Mouse (Mus musculus): ENCODE measurements around the gene H2-Eb1. TPM values are rescaled to one million over a fixed set of nuclear protein-coding genes. Genes with fewer than 3 reads are reported as not detected.

Gene H2-Eb1
- polyA plus RNA-seq, 1 experiment from 2014 or later, result 1.4 TPM

DNA sequence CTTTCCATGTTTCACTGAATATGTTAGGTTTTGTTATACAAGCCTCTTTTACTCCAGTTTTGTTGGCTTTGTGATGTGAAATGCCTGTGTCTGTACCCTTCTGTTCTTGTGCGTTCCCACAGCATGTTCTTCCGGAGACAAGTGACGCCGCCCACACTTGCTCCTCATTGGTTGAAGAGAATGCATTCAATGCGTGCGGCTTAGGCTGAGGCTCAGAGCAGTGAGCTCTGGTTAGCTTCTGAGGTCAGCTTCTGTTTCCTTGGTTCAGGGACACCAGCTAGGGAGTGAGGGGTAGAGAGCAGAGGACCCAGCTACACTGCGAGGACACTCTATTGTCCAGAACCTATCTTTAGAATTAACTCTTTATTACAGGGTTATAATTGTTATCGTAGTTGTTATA lies 14.1 kb upstream of the H2-Eb1 start:
- no peaks in the 10 kb centered on the region for H3K4me1 ChIP-seq (replicated peaks)
- H3K27ac ChIP-seq (ENCODE audit: poor library complexity, severe bottlenecking), result no peak overlapping the region
- ATAC-seq (ENCODE audit: insufficient number of reproducible peaks, low FRiP score), result peak; percentile 63; the same call in 1 of the 2 replicates
- no peak overlapping the region for H3K9ac ChIP-seq
- H3K4me2 ChIP-seq, result no peak overlapping the region
- H3K27me3 ChIP-seq (replicated peaks), result peaks cover 2% of the 10 kb centered on the region; the same call in 1 of the 2 replicates
- 14% methylated on average over 8 of the region's 8 CpGs for WGBS
- H3K9me3 ChIP-seq (replicated peaks), result no peaks in the 10 kb centered on the region
- no peaks in the 10 kb centered on the region for H3K36me3 ChIP-seq
- H3K4me3 ChIP-seq, result no peak overlapping the region

DNA sequence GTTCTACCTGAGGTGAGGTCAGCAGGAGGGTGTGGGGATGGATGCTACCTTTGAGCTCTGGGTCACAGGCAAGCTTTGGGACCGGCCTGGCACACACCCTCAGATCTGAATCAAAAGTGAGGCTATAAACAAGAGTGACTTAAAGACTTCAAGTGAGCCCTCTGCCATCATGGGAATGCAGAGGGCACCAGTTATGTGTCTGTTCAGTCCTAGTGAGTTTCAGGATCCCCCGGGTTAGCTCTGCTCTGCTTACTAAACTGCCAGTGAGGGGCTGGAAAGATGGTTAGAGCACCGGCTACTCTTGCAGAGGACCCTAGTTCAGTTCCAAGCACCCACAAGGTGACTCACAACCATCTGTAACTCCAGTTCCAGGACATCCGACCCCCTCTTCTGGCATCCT lies 13.1 kb upstream of the H2-Eb1 start:
- no peak overlapping the region for H3K27ac ChIP-seq (ENCODE audit: poor library complexity, severe bottlenecking)
- 72% methylated on average over 4 of the region's 4 CpGs for WGBS
- no peaks in the 10 kb centered on the region for H3K9me3 ChIP-seq (replicated peaks)
- no peak overlapping the region for H3K9ac ChIP-seq
- ATAC-seq (ENCODE audit: insufficient number of reproducible peaks, low FRiP score), result no peak
- no peaks in the 10 kb centered on the region for H3K4me1 ChIP-seq (replicated peaks)
- H3K4me2 ChIP-seq, result no peak overlapping the region
- no peaks in the 10 kb centered on the region for H3K36me3 ChIP-seq
- H3K27me3 ChIP-seq (replicated peaks), result peaks cover 8% of the 10 kb centered on the region; the same call in 1 of the 2 replicates
- no peak overlapping the region for H3K4me3 ChIP-seq

DNA sequence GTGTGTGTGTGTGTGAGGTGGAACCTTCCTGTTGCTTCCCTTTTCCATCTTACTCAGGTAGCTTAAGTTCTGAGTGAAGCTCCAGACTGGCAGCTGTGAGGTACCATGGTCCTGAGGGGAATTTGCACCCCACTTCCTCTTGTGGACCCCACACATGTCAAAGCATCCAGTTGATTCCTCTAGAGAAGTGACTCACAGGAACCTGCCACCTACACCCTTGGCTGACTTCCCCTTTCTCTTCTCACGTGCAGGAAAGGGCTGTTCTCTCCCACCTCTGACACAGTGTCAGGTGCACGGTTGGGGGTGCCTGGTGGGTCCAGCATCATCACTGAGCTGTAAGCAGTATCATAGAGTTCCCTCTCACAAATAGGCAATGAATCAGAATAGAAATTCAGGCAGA lies 12.1 kb upstream of the H2-Eb1 start:
- Histone ChIP-seq H3K9me3 (replicated peaks) (no peaks in the 10 kb centered on the region), H3K4me2 (no peak overlapping the region), H3K4me1 (replicated peaks) (no peaks in the 10 kb centered on the region), H3K27ac (ENCODE audit: poor library complexity, severe bottlenecking) (no peak overlapping the region), H3K36me3 (no peaks in the 10 kb centered on the region), H3K9ac (no peak overlapping the region), H3K27me3 (replicated peaks) (peaks cover 14% of the 10 kb centered on the region; the same call in 1 of the 2 replicates), H3K4me3 (no peak overlapping the region)
- ATAC-seq (ENCODE audit: insufficient number of reproducible peaks, low FRiP score), result no peak
- 50% methylated on average over 2 of the region's 2 CpGs for WGBS

DNA sequence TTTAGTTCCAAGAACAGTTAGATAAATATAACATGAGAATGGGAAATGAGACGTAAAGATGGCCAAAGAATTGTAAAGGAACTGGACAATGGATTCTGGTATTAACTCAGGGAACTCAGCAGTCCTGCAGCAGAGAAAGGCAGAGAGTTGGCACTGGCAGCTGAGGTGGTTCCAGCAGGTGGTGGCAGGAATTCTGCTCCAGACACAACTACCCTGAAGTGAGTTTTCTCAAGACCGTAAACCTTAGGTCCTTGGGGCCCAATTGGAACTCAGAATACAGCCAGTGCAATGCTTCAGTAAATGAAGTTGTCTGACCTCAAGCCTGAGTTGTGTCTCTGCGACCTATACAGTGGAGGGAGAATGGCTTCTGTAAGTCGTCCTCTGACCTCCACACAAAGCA lies 11.4 kb upstream of the H2-Eb1 start:
- no peak overlapping the region for H3K27ac ChIP-seq (ENCODE audit: poor library complexity, severe bottlenecking)
- WGBS, result 63% methylated on average over 4 of the region's 4 CpGs

DNA sequence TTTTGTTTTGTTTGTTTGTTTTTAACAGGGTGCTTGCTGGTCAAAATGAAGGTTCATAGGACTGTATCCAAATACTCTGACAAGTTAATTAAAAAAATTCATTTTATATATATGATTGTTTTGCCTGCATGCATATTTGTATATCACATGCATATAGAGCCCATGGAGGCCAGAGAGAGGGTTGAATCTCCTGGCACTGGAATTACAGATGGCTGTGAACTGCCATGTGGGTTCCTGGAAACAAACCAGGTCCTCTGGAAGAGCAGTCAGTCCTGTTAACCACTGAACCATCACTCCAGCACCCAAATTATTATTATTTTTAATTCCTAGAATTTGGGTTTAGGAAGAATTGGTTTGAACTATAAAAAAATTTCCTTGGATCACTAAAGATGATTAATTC lies 10.4 kb upstream of the H2-Eb1 start:
- H3K4me2 ChIP-seq, result no peak overlapping the region
- H3K9ac ChIP-seq, result no peak overlapping the region
- no peak for ATAC-seq (ENCODE audit: insufficient number of reproducible peaks, low FRiP score)
- peaks cover 14% of the 10 kb centered on the region; the same call in 1 of the 2 replicates for H3K27me3 ChIP-seq (replicated peaks)
- H3K4me1 ChIP-seq (replicated peaks), result no peaks in the 10 kb centered on the region
- no peaks in the 10 kb centered on the region for H3K9me3 ChIP-seq (replicated peaks)
- no peak overlapping the region for H3K4me3 ChIP-seq
- no peaks in the 10 kb centered on the region for H3K36me3 ChIP-seq
- no peak overlapping the region for H3K27ac ChIP-seq (ENCODE audit: poor library complexity, severe bottlenecking)

More for the DNA sequence above, 11.4 kb upstream of the H2-Eb1 start:
- ATAC-seq (ENCODE audit: insufficient number of reproducible peaks, low FRiP score), result no peak
- H3K9ac ChIP-seq, result no peak overlapping the region
- H3K27me3 ChIP-seq (replicated peaks), result peaks cover 14% of the 10 kb centered on the region; the same call in 1 of the 2 replicates
- H3K4me2 ChIP-seq, result no peak overlapping the region
- no peaks in the 10 kb centered on the region for H3K36me3 ChIP-seq
- no peaks in the 10 kb centered on the region for H3K9me3 ChIP-seq (replicated peaks)
- no peaks in the 10 kb centered on the region for H3K4me1 ChIP-seq (replicated peaks)
- H3K4me3 ChIP-seq, result no peak overlapping the region

DNA sequence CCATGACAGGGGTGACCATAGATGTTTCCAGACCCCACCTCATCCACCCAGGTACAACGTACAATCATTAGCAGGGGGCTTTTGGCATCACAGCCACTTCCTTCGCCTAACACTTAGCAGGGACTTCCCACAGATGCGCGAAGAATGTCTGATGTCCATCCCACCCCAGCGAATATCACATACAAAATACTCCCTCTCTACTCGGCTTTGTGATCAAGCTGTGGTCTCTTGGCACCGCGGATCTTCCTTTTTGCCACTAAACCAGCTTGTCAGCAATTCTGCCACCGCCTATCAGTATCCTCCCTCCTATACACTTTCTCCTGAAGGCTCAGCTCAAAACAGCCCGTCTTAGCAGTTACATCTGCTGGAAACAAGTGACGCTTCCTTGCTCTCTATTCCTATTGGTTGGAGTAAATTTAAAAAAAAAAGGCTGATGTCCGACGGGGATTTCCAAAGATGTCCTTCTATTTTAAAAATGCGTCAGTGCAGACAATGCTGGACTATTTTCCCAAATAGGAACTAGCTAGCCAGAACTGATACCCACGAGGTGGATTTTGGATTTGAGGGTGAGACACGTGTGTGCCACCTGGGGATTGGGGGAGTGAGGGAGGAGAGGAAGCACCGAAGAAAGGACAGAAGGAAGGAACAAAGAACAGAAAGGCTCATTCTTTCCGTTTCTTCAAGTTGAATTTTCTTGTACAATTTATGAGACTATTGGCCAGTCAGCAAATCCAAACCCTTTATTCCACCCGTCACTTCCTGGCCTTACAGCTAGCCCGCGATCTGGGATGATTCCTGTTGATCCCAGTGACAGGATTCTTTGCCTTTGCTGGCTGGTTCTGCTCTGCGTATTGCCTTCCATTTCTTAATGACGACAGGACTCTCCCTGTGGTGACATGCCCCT lies 9.5 kb upstream of the H2-Eb1 start:
- no peaks in the 10 kb centered on the region for H3K36me3 ChIP-seq
- WGBS, result 24% methylated on average over 23 of the region's 23 CpGs
- H3K9me3 ChIP-seq (replicated peaks), result no peaks in the 10 kb centered on the region
- peak overlapping the region; percentile 60 for H3K4me2 ChIP-seq
- ATAC-seq (ENCODE audit: insufficient number of reproducible peaks, low FRiP score), result no peak
- H3K27ac ChIP-seq (ENCODE audit: poor library complexity, severe bottlenecking), result no peak overlapping the region
- peak overlapping the region; percentile 32 for H3K4me3 ChIP-seq
- H3K9ac ChIP-seq, result no peak overlapping the region
- peaks cover 14% of the 10 kb centered on the region; the same call in 1 of the 2 replicates for H3K27me3 ChIP-seq (replicated peaks)
- no peaks in the 10 kb centered on the region for H3K4me1 ChIP-seq (replicated peaks)

DNA sequence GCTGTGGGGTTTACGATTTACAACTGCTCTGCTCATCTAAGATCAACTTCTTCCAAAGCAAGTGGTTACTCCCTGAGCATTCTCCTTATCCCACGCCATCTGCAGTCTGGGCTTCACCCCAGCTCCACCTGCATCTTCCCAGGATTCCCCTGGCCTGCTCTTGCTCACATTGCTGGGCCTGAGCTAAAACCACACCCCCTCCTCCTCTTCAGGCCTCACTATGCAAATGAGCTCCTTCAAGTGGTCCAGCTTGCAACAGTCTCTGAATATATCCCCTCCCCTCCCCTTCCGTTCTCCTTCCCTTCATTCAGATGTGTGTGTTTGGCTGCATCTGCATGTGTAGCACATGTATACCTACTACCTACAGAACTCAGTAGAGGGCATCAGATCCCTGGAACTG lies 6.3 kb upstream of the H2-Eb1 start:
- H3K4me2 ChIP-seq, result no peak overlapping the region
- 59% methylated on average over 3 of the region's 3 CpGs for WGBS
- no peak for ATAC-seq (ENCODE audit: insufficient number of reproducible peaks, low FRiP score)

DNA sequence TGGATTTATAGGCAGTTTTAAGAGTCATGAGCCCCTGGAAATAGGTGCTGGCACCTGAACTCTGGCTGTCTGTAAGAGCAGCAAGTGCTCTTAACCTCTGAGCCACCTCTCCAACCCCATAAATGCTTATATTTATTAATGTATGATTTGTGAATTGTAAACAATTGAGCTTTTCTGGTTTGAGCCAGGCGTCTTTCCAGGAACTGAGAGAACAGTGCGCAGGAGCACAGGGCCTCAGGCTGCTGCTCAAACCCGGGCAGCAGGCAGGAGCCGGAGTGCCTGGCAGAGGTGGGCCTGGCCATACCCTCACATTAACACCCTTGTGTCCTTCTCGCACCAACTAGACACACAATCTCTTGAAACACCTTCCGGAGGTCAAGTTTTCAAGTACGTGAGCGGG lies 5.6 kb upstream of the H2-Eb1 start:
- Histone ChIP-seq H3K4me3 (no peak overlapping the region), H3K27me3 (replicated peaks) (peaks cover 14% of the 10 kb centered on the region; the same call in 1 of the 2 replicates), H3K36me3 (no peaks in the 10 kb centered on the region), H3K9ac (no peak overlapping the region), H3K27ac (ENCODE audit: poor library complexity, severe bottlenecking) (no peak overlapping the region), H3K9me3 (replicated peaks) (no peaks in the 10 kb centered on the region), H3K4me1 (replicated peaks) (no peaks in the 10 kb centered on the region), H3K4me2 (no peak overlapping the region)
- 89% methylated on average over 8 of the region's 8 CpGs for WGBS
- no peak for ATAC-seq (ENCODE audit: insufficient number of reproducible peaks, low FRiP score)

More for the DNA sequence above, 6.3 kb upstream of the H2-Eb1 start:
- no peaks in the 10 kb centered on the region for H3K9me3 ChIP-seq (replicated peaks)
- no peak overlapping the region for H3K9ac ChIP-seq
- no peak overlapping the region for H3K4me3 ChIP-seq
- H3K27me3 ChIP-seq (replicated peaks), result peaks cover 14% of the 10 kb centered on the region; the same call in 1 of the 2 replicates
- H3K27ac ChIP-seq (ENCODE audit: poor library complexity, severe bottlenecking), result no peak overlapping the region
- no peaks in the 10 kb centered on the region for H3K36me3 ChIP-seq
- H3K4me1 ChIP-seq (replicated peaks), result no peaks in the 10 kb centered on the region

DNA sequence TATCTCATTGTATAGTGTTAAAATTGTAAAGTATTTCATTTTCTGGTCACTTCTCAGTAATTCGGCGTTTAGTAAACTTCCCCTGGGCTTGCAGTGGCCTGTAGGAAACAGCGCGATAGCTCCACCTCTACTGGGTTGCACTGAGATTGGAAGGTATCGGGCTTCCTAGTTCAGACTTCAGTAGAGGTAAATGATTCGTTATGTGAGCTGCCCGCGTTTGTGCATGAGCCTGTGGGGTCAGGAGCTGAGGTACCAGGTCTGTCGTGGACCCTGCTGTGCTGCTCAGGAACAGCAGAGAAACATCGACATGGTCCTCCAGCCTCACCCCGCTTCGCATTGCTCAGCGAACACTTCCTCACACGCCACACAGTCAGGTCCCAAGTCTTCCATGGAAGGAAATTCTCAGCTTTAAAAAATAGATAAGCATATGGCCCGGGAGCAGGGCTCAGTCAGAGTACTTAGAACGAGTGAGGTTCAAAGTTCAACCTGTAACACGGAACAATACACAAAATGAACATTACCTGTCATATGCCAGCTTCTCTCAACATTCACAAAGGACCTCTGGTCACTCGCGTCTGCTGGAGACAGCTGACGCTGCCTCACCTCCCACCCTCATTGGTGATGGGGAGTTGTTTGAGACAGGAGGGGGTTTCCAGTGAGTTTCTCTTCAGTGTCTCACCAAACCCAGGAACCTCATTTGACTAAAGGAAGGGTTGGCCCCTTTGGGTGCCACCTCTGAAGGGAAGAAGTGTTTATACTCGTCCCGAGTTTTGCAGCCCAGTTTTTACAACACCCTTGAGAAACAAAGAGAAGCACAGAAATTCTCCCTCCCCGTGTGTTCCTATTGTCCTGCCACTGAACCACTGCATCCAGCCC lies 4.7 kb upstream of the H2-Eb1 start:
- H3K4me3 ChIP-seq, result no peak overlapping the region
- no peak for ATAC-seq (ENCODE audit: insufficient number of reproducible peaks, low FRiP score)
- no peaks in the 10 kb centered on the region for H3K4me1 ChIP-seq (replicated peaks)
- peaks cover 14% of the 10 kb centered on the region; the same call in 1 of the 2 replicates for H3K27me3 ChIP-seq (replicated peaks)
- H3K27ac ChIP-seq (ENCODE audit: poor library complexity, severe bottlenecking), result no peak overlapping the region
- no peaks in the 10 kb centered on the region for H3K36me3 ChIP-seq
- H3K4me2 ChIP-seq, result no peak overlapping the region
- no peak overlapping the region for H3K9ac ChIP-seq
- no peaks in the 10 kb centered on the region for H3K9me3 ChIP-seq (replicated peaks)
- WGBS, result 68% methylated on average over 23 of the region's 23 CpGs

DNA sequence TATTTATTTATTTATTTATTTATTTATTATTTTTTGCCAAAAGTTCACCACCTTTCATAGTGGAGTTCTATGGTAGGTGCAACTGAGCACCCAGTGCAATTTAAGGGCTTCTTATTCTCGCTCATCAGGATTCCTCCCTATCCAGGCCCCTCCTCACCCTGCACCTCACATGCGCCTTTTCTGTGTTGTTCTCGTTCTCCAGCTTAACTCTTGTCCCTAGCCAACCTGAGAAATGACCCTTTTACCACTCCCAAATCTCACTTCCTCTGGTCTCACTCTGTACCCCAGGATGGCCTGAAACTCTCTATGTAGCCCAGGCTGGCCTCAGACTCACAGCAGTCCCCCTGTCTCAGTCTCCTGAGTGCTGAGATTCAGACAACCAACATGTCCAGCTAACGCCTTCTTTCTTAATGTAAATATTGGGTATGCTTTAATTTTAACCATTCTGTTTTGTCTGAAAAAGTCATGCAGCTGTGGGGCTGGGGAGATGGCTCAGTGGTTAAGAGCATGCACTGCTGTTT lies 3.9 kb upstream of the H2-Eb1 start:
- H3K27me3 ChIP-seq (replicated peaks), result peaks cover 11% of the 10 kb centered on the region; the same call in 1 of the 2 replicates
- no peaks in the 10 kb centered on the region for H3K4me1 ChIP-seq (replicated peaks)
- H3K4me3 ChIP-seq, result no peak overlapping the region
- no peak overlapping the region for H3K9ac ChIP-seq
- 82% methylated on average over 4 of the region's 4 CpGs for WGBS
- H3K4me2 ChIP-seq, result no peak overlapping the region
- no peak for ATAC-seq (ENCODE audit: insufficient number of reproducible peaks, low FRiP score)
- H3K36me3 ChIP-seq, result no peaks in the 10 kb centered on the region
- H3K27ac ChIP-seq (ENCODE audit: poor library complexity, severe bottlenecking), result no peak overlapping the region
- no peaks in the 10 kb centered on the region for H3K9me3 ChIP-seq (replicated peaks)

DNA sequence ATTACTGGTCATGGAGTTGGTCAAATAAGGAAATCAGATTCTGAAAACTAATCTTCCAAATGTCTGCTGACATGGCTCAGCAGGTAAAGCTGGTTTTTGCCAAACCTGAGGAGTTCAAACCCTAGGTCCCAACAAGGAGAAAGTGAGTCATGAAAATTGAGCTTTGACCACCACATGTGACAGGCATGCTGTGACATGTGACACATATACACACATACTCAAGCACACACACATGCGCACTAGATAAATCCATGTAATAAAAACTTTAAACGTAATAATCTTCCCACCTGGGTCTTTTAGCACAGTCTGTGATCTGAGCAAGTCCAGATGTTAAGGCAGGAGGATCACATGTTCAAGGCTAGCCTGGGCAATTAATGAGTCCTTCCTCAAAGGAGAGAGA lies 1.9 kb upstream of the H2-Eb1 start:
- ATAC-seq (ENCODE audit: insufficient number of reproducible peaks, low FRiP score), result no peak
- no peaks in the 10 kb centered on the region for H3K36me3 ChIP-seq
- H3K4me1 ChIP-seq (replicated peaks), result no peaks in the 10 kb centered on the region
- H3K4me3 ChIP-seq, result no peak overlapping the region
- H3K9ac ChIP-seq, result no peak overlapping the region
- no peak overlapping the region for H3K4me2 ChIP-seq
- WGBS, result 83% methylated on average over 2 of the region's 2 CpGs
- no peaks in the 10 kb centered on the region for H3K9me3 ChIP-seq (replicated peaks)
- no peak overlapping the region for H3K27ac ChIP-seq (ENCODE audit: poor library complexity, severe bottlenecking)
- peaks cover 5% of the 10 kb centered on the region; the same call in 1 of the 2 replicates for H3K27me3 ChIP-seq (replicated peaks)

Measured in heart, embryonic 12.5 days (tissue).